In genomic region chr4:143151267-143151666, GRCm38 (mm10) we compare ENCODE assay signal across 10 mouse cellular contexts.
DNase-seq lines count a peak whose midpoint lies in the region.
"Had no signal": no experiment of that assay in that cellular context is flagged by ENCODE, and none has a peak within 500 bp of the region (broad histone marks: within the 10 kb centered on the region; RNA-seq: fewer than 3 reads in every experiment).

No protein-coding gene starts in this region.

- H3K27me3 ChIP-seq in limb, embryonic 10.5 days (ENCODE audit: low read depth, poor library complexity, severe bottlenecking): no peaks in the 10 kb centered on the region
- H3K27me3 ChIP-seq: lung, embryonic 15.5 days had no signal

- H3K36me3 ChIP-seq in limb, embryonic 10.5 days: peaks cover 9% of the 10 kb centered on the region
- H3K36me3 ChIP-seq: lung, embryonic 15.5 days had no signal

- H3K4me3 ChIP-seq in limb, embryonic 10.5 days: no peak overlapping the region
- H3K4me3 ChIP-seq: erythroblast, embryonic 14.5 days; lung, embryonic 15.5 days had no signal

- H3K9me3 ChIP-seq in limb, embryonic 10.5 days (replicated peaks): no peaks in the 10 kb centered on the region
- H3K9me3 ChIP-seq: lung, embryonic 15.5 days had no signal

- no peak overlapping the region for H3K27ac ChIP-seq in limb, embryonic 10.5 days
- H3K27ac ChIP-seq: lung, embryonic 15.5 days had no signal

- peak; percentile 41 for DNase-seq in kidney, adult 9 months
- DNase-seq in kidney, postnatal 14 days: no peak
- peak; percentile 55 for DNase-seq in ES-CJ7 (ENCODE audit: low read depth, low spot score)
- peak; percentile 72 for DNase-seq in adrenal gland, postnatal 25 days
- DNase-seq in limb, embryonic 10.5 days (ENCODE audit: low spot score): peak; percentile 36
- peak; percentile 65 for DNase-seq in testis, postnatal 10 days (ENCODE audit: low spot score)
- DNase-seq in urinary bladder, postnatal 4 days (ENCODE audit: low spot score in 2 of 2): no peak
- no peak for DNase-seq in spleen, postnatal 4 days (ENCODE audit: low spot score in 2 of 2)

- 0 out of 2 replicates have a peak, but pooled peaks cover 3% of the 10 kb centered on the region for H3K4me1 ChIP-seq in limb, embryonic 10.5 days

- whole genome bisulfite sequencing in limb, embryonic 10.5 days: 79% methylated on average over 1 of the region's 1 CpGs

Comparison
In these comparisons a context has a peak if more than half of its experiments do, and no peak if none do; other contexts are left out.
1. DNase-seq: peak in kidney, adult 9 months (single experiment), ES-CJ7 (single experiment), adrenal gland, postnatal 25 days (single experiment), limb, embryonic 10.5 days (single experiment) and testis, postnatal 10 days (single experiment); none in kidney, postnatal 14 days (single experiment), urinary bladder, postnatal 4 days (0 of 2) and spleen, postnatal 4 days (0 of 2).